Mouse (Mus musculus) cerebellum, adult 9-11 months (tissue): ENCODE data around the gene Mvd.

Experiments used
- DNase-seq: peaks from one replicate; pipeline ENCODE4 v3.0.0; 2022

Gene Mvd

GRCm38 (mm10) chr8:122443262-122444006, at the start of gene Mvd:
TSS of gene Mvd (minus strand) at chr8:122443422.
- DNase-seq: peak; percentile 100

GRCm38 (mm10) chr8:122488387-122488786, 45.2 kb upstream of the Mvd start:
- no peak for DNase-seq

GRCm38 (mm10) chr8:122484831-122485230, 41.6 kb upstream of the Mvd start:
- DNase-seq: no peak

GRCm38 (mm10) chr8:122483877-122484276, 40.7 kb upstream of the Mvd start:
- DNase-seq: no peak

- DNase-seq: peak; percentile 19
Measured at GRCm38 (mm10) chr8:122482448-122482847, 39.2 kb upstream of the Mvd start.

- peak; percentile 89 for DNase-seq
Measured at GRCm38 (mm10) chr8:122475580-122476320, 32.5 kb upstream of the Mvd start, which contains the start of the genes Rnf166 and Ctu2. TSS of gene Rnf166 (minus strand) at chr8:122476064. TSS of gene Ctu2 (plus strand) at chr8:122476143.

- DNase-seq: peak; percentile 69
Measured at GRCm38 (mm10) chr8:122474951-122475560, 31.8 kb upstream of the Mvd start.

- peak; percentile 16 for DNase-seq
Measured at GRCm38 (mm10) chr8:122473911-122474421, 30.7 kb upstream of the Mvd start.

GRCm38 (mm10) chr8:122470691-122471090, 27.5 kb upstream of the Mvd start:
- no peak for DNase-seq

- DNase-seq: no peak
Measured at GRCm38 (mm10) chr8:122469965-122470364, 26.7 kb upstream of the Mvd start.

GRCm38 (mm10) chr8:122469407-122469806, 26.2 kb upstream of the Mvd start:
- DNase-seq: no peak

GRCm38 (mm10) chr8:122467816-122468215, 24.6 kb upstream of the Mvd start:
- no peak for DNase-seq

- DNase-seq: no peak
Measured at GRCm38 (mm10) chr8:122464985-122465384, 21.8 kb upstream of the Mvd start.

- no peak for DNase-seq
Measured at GRCm38 (mm10) chr8:122463651-122464640, 20.7 kb upstream of the Mvd start.

GRCm38 (mm10) chr8:122462510-122462909, 19.3 kb upstream of the Mvd start:
- no peak for DNase-seq

- no peak for DNase-seq
Measured at GRCm38 (mm10) chr8:122461473-122462148, 18.4 kb upstream of the Mvd start.

GRCm38 (mm10) chr8:122460524-122461472, 17.6 kb upstream of the Mvd start, which contains the start of gene Snai3:
TSS of gene Snai3 (minus strand) at chr8:122460733.
- DNase-seq: peak; percentile 78

- no peak for DNase-seq
Measured at GRCm38 (mm10) chr8:122459990-122460389, 16.8 kb upstream of the Mvd start.

- no peak for DNase-seq
Measured at GRCm38 (mm10) chr8:122459218-122459900, 16.1 kb upstream of the Mvd start.

GRCm38 (mm10) chr8:122457171-122457570, 13.9 kb upstream of the Mvd start:
- no peak for DNase-seq
